Mouse (Mus musculus) heart, postnatal 0 days (tissue): ENCODE measurements around the gene Cdh3.

ENCODE experiments used
- CTCF ChIP-seq: IDR thresholded peaks from 2 replicates; pipeline ENCODE4 v1.5.1; 2016; ENCODE audit warnings: antibody characterized with exemption, control low read depth, low read depth
- EP300 ChIP-seq: IDR thresholded peaks from 2 replicates; pipeline ENCODE4 v1.6.1; 2016; ENCODE audit warnings: antibody characterized with exemption, low read depth

DNA sequence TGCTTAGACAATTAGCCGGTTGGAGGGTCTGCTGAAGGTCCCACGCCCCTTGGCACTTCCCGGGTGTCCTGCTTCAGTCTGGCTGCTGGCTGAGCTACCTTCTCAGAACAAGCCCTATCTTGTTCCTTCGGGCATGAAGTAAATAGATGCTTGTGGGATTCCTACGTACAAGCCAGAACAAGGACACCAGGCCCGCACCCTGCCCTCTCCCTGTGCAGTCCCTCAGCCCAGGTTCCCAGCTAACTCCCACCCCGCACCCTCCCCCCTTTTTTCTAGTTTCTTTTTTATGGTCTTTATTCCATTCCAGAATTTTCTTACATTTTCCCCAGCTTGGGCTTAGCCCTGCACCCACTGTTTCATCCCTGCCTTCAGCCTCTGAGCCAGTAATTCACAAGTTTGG is 9.9 kb downstream of the Cdh3 start:
- TF ChIP-seq EP300 (no peak), CTCF (no peak)
